Mouse (Mus musculus) brain, embryonic 14.5 days (tissue): ENCODE results near the gene Aspg.

ENCODE experiments used
- CTCF ChIP-seq: fragments of 200-500 bp; IDR thresholded peaks from 2 replicates; pipeline ENCODE4 v1.5.1; 2012; ENCODE audit warnings: inconsistent platforms, mild to moderate bottlenecking, moderate library complexity, borderline replicate concordance; ENCODE audit not compliant: insufficient read depth, insufficient read length; ENCODE audit errors: extremely low read depth
- POLR2A ChIP-seq: fragments of 200-500 bp; IDR thresholded peaks from 2 replicates; pipeline ENCODE4 v1.6.1; 2012; ENCODE audit warnings: mild to moderate bottlenecking, inconsistent platforms, borderline replicate concordance; ENCODE audit not compliant: poor library complexity, insufficient read depth, insufficient read length, severe bottlenecking; ENCODE audit errors: extremely low read depth

DNA sequence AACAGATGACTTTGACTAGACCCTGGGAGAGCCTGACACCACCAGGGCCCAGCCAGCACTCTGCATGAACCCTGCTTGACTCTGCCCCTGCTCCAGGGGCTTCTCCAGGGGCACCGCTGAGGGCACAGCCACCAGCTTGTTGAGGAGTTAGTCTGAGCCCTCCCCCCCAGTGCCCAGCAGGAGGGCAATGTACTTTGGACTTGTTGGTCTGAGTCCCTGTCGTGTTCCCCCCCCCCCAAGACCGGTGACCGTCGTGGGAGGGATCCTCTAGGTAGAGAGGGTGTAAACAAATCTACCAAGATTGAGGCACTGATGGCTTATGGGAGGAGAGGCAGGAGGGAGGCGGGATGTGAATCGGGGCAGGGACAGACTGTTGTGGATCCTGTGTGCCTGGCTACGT is 51.8 kb downstream of the Aspg start:
- no peak for TF ChIP-seq CTCF
- TF ChIP-seq POLR2A = no peak
